Mouse (Mus musculus) E14TG2a.4 (cell line): ENCODE results near the gene Rps29.

Experiments used
- CTCF ChIP-seq: conservative IDR thresholded peaks from 2 replicates; pipeline ENCODE4 v1.5.1; 2014; ENCODE audit warnings: low read length
- POU5F1 ChIP-seq: IDR thresholded peaks from 2 replicates; pipeline ENCODE4 v1.6.1; 2014; ENCODE audit warnings: low read length, borderline replicate concordance

GRCm38 (mm10) chr12:69130486-69130885, 28.5 kb downstream of the Rps29 start:
- no peak for TF ChIP-seq CTCF
- TF ChIP-seq POU5F1 = no peak
